Mouse (Mus musculus) regulatory T cell (primary cell): ENCODE measurements at regions not wholly inside any gene's neighbourhood (a gene's known extent, or its start where the extent isn't known, plus 50 kb on each side); places are given as distances from the start of the nearest gene placed in this dataset.

Source experiments
- in situ Hi-C: fragments of 300-600 bp; cut with MboI, MseI; formaldehyde crosslinking; loops from one replicate; pipeline ENCODE4 v1.15.1; 2025; ENCODE audit warnings: high pct_unique_total_duplicates

DNA sequence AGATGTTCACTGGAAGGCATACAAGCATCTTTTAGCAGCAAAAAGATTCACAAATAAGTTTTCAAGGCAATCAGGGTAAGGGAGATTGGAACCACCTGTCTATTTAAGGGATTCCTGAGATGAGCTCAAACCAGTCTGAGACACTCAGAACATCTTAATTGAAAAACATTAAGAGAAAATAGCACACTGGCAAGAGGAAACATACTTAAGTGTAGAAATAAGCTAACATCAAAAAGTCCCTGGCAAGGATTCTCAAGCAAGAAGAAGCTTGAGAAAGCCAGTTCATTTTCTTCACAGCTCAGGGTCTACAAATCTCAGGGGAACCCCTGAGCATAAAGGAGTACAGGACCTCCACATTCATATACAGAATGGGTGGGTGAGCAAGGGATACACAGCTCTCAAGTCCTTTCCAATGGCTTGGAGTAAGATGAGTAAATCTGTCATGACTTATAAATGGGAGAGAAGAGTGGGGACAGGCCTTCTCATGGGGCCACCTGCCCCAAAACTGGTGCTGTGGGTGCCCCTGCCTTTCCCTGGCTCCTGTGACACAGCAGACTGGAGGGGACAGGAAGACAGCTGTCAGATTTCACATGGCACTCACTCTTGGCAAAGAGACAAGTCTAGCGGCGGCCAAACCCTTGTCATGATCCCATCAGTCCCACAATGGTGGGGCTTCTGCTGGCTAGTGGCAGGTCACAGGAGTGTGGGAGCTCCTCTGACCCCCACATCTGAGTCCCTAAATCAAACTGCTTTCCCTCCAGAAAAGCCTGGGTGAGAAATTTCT, 436.6 kb downstream of the Meis1 start:
- in situ Hi-C loops = no loop called here

DNA sequence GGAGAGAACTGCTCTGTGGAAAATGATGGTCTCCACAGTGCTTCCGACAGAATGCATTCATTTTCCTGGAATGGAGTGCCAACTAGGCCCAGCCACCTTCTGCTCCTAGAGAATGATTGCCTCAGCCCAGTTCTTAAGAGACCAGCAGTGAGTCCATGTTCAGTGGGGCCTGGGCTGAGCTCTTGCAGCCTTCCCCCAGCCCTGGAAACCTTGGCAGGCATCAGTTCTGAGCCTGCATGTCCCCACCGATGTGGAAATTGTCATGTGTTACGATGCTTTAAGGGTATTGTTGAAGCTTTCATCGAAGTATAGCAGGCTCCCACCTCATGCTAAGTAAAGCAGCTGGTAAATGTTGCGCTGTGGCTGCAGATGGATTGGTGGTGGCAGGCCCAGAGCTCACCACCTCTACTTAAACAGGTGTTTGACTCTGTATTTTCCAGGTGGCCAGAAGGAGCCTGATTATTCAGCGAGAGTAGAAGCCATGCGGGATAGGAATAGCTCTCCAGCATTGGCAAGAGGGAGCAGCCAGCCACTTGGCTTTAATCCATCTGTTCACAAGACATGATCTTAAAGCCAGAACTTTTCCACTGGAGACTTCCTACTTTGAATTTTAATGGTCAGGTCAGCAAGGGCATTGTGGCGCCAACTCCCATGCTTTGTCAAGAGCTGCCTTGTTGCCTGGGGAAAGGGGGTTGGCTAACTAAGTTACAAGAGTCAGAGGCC, 437.5 kb downstream of the Meis1 start:
- in situ Hi-C loops = no loop called here

DNA sequence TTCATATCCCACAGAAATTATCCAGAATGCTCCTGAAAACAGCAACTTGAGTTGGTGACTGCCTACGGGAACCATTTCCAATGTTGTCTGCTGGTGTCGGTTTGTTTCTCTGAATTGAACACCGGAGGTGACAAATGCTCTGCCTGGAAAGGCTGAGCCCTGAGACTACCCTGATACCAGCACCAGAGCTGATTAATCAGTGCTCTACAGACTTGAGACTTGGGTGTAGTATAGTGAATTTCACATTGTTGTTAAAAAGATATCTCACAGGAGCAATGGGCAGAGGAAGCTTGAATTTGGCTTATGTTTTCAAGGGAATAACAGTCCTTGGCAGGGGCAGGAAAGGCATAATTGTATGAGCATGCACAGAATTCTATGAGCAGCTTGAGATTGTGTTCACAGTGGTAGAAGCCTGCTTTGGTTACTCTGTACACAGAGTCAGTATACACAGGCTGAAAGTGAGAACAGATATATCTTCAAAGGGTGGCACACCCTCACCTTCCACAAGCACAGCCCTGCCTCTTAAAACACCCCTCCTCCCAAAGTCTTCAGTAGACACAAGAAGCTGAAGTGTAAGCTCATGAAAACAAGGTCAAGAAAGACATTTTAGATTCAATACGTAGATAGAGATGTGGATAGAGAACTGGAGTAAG, 447.1 kb downstream of the Meis1 start:
- in situ Hi-C loops = no loop called here

DNA sequence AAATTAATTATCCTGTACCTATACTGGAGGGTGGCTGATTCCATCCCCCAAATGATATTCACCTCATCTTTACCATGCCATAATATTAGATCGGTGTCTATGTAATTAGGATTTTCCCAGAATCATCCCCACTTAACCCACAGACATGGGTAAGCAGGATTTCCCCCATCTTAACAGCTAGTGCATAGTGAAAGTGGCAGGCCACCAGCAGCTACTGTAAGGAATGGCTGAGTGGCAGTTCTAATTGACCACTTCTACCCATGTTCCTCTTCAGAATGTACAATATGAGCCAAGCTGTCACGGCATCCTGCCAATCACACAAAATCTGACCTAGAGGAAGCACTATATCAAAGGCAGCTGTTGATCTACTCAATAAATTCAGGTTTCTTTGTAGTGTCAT, 455.8 kb downstream of the Meis1 start:
- in situ Hi-C loops = no loop called here

DNA sequence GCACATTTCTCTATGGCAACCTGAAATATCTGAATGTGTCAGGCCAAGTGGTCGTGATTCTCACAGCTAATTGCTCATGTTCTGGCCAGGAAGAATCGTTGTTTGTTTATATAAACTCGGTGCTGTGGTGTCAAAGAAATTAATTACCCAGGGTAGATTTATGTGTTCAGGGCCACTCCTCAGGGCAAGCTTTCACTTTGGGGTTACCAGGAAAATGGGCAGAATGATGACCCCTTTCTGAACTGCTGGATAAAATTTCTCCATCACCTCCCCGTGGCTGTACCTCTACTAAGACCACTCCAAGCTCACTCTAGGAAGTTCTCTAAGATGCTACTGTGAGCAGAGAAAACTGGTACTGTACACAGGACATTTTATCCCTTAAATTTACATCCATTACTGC, 460.1 kb downstream of the Meis1 start:
- in situ Hi-C loops = loop anchor here (10.0 kb wide), 1 partner anchor 1624 kb away; no protein-coding TSS in a partner anchor

DNA sequence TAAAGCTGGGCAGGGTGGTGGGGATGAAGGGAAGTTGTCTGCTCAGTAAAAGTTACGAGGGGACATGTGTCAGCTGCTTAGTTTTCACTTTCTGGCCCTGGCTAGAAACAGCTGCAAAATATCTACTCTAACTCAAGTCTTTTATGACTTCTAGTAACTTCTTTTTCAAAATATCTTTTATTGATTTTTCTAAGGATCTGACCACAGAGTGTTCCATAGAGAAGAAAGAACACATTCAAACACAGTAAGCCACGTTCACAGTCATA, 483.3 kb downstream of the Meis1 start:
- in situ Hi-C loops = no loop called here

DNA sequence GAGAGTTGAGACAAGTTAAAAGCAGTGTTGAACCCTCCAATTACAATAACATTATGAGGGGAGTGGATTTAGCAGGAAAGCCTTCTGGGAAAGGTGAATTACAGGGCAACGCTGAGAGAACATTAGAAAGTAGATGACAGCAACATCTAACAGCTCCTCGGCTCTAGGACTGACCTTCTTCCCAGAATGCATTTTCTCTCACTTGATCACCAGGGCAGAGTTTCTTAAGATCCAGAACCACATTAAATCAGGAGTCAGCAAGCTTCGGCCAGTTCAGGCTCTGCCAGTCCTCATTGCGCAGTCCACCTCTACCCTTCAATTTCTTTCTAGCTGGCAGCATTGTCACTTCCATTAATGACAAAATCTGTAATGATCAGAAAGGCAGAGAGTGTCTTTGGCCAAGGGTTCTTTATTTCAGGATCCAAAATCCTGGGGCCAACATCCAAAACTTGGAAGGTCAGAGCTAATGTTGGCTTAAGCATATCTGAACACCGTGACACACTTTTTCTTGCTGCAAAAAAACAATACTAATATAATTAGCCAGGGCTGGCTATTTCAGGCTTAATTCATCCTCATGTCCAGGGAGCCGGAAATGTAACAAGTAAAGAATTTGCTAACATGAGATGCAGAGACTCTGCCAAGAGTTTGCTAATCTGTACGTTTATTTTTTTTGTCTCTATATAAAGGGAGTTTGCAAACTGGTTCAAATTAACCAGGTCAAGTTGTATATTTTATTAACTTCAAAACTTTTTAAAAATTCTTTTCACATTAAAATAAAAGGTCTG, 483.8 kb downstream of the Meis1 start:
- in situ Hi-C loops = no loop called here

DNA sequence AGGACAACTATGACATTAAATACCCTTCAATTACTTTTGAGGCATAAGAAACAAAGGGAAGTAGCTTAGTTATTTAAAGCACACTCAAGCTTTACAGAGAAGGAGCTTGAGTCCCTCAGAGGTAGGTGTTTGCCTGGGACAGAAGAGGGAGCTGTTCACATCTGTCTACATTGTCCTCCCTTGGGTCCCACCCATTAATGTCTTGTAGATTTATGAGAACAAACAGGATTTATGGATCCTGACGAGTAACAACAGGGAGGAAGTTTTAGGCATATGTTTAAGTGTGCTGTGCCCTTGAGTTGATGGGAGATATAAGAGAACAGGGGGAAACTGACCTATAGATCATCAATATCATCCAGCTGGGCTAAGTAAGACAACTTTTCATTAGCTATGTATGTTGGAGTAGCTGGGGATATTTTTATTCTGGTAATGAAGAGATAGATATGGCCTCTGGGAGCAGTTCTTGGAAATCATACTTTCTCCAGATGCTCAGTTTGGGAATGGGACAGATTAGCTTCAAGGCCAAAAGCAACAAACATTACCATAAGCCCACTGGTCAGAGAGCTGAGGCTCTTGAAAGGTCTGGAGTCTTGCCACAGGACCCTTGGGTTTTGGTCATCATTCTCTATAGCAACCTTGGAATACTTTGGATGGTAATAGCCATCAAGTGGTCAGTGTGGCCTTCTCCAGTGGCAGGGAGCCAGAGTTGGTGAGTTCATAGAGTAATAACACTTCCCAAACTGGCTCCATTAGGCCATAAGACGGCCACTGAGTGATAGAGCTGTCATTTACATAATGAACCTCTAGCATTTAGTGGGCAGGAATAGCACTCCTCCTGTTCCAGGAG, 487.3 kb downstream of the Meis1 start:
- in situ Hi-C loops = no loop called here

DNA sequence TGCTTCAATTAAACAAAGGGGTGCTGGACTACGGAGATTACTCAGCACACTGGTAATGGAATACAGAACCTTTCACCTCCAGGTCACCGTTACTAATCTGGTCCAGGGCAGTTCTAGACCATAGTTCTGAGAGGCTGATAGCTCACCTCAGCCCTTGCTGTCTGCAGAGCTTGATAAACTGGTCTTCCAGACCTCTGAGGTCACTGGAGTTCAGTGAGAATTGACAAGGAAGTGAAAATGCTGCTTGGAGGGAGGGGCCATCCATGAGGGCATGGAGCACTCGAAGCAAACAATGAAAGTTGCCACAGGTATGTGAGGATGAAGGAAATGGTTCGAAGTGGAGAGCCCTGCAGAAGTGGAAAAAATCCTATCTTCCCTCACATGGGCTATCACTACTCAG, 490.2 kb downstream of the Meis1 start:
- in situ Hi-C loops = no loop called here

DNA sequence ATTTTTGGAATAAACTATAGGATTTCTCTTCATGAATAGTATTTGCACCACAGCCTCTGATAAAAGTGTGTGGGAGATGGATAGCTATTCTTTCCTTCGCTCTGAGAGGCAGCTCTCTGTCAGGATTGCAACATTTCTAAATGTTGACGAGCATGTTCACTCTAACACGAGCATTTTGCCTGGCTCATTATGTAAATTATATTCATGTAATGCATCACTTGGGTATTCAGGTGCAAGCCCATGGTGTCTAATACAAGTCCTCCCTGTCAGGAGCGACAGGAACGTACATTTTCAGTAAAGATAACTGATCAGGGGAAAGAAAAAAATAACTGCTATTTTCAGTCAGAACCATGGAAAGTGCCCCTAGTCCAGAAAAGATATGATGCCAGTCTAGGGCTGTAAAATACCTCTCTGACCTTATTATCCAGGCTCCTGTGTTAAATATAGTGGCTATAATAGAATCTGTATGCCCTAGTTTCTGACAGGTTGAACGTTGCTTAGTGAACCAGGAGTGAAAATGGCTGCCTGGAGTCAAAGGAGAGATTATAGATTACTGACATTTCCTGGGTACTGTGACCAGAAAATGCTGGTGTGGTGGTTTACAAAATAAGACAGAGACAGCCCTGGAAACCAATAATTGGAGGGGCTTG, 523.6 kb downstream of the Meis1 start:
- in situ Hi-C loops = no loop called here

DNA sequence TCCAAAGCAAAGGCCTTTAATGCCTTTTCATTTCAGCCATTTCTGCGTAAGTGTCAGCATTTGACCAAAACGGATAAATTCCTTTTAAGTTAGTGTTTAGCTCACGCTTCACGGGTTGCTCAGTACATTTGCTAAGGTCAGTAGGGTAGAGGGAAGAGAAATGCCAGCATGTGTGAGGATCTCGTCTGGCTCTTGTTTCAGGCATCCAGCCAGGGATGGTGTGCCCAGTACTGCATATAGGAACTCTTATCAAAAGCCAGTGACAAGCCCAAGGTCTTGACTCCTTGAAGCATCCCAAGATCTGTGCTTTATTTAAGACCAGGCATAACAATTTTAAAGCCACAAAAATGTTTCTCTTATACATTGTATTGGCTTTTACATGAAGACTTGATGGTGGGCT, 524.8 kb downstream of the Meis1 start:
- in situ Hi-C loops = no loop called here

DNA sequence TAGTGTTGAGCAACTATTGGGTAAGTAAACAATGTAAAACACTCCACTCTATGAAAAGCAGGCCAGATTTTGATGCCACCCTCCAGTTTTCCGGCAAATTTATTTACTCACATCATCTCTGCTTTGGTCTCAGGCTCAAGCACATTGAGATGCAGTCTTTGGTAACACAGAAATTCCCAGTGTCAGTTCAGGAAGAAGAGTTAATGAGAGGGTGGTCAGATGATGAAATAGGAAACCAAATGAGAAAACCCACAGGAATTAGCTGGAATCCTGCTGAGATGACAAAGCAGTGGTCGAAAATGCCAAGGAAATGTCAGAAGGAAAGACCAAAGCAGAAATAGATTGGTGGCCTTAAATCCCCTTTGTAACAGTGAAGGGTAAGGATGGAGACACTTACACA, 525.7 kb downstream of the Meis1 start:
- in situ Hi-C loops = no loop called here

DNA sequence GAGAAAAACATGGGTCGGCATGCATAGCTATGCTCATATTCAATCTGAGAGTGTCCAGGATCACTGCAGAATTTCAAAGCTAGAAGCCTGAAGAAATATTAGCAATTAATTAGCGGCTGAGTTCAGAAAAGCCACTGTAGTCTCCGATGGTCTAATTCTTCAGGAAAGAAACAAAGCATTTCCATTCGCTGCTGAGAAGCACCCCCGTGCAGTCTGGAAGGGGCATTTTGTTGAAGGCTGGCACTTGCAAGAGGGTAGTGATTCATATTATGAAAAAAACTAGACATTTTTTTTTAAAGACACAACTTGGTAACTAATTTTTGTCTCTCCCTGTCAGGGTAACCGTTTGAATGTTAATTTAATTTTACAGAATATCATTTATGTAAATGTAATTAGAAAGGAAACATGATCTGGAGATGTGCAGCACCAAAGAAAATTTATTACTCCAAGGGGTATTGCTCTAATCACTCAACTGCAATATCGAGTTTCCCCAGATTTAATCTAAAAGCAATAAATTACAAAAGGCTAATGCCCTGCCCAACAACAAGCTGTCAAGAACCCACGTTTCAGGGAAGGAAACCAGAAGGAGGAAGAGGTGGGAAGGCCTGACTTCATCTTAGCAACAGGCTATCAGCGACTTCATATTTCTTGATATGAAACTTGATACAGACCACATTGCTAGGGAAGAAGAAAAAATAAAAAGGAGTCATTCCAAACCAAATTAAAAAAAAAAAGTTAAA, 529.1 kb downstream of the Meis1 start:
- in situ Hi-C loops = no loop called here

DNA sequence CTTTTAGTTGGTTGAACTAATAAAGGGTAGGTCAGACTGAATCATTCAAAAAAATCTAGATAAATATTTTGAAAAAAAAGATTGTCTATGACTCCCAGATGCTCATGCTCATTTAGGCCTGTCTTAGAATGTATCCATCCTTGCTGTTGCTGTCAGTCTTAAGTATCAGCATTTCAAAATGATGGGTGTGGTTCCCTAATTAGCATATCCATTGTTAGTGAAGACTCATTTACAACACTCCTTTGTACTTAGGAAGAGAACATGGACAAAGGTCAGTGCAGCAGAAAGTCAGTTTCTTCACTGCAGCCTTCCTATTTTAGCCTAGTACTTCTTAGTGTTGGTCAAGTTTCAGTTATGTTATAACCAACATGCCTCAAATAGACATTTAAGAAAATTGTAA, 525.2 kb upstream of the Etaa1 start:
- in situ Hi-C loops = no loop called here

DNA sequence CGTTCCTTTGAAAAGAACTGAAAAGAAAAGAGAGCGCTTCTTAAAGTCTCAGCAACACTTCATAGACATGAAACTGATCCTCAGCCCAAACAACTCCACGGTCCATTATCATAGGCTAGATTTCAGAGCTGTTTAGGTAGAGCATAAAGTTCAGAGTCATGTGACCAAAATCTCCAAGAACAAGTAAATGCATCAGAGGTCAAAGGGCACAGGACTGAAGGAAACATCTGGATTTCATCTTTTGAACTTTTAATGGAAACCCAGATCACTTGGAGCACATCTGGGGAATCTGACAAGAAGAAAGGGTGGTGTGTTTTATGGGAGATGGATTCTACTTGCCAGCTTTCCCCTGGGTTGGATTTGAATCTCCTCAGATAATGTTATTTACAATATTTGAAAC, 497.6 kb upstream of the Etaa1 start:
- in situ Hi-C loops = no loop called here

DNA sequence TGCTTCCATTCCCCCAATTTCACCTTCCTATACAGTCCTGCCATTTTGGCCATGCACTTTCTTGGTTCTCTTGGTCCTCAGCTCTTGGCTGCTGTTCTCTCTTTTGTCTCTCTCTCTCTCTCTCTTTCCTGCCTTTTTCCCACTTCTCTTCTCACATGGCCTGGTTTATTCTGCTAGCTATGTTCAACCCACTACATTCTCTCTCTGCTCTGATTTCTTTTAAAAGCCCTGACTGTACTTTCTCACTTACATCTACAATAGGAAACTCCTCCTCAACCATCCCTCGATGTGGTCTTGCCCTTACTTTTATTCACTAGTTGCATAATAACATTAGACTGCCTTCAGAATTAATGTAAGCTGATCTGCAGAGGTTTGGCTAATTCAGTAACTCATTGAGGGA, 495.2 kb upstream of the Etaa1 start:
- in situ Hi-C loops = no loop called here

DNA sequence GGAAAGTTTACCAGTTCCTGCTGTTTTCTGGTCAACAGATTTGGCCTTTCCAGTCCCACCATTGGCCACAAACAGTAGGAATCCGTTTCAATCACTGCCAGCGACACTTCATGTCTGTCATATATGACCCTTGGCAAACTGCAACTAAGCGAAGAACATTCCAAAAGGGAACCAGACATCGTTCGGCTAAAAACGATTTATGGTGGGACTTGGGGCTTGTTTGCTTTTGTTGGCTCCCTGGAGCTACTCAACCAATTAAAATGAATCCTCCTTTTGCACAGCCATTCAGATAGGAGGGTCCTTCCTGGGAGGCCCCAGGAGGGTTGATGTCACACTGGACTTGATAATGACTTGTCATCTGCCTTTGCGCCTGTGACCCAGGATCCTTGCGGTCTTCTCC, 490.9 kb upstream of the Etaa1 start:
- in situ Hi-C loops = no loop called here

DNA sequence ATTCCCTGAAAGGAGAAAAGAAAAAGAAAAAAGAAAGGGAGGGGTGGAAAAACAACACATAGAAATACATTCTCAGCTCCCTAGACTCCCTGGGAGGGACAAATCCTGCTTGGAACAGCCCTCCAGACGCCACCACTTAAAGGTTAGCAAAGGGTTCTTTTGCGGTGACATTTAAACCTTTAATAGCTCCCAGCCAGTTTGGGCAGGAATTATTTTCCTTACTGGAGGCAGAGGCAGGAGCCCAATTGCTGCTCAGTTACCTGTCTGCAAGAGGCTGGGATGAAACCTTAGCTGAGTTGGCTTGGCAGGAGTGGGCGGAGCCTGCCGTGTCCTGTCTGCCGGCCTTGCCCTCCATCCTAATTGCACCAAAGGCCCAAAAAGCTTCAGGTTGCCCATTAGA, 490.4 kb upstream of the Etaa1 start:
- in situ Hi-C loops = no loop called here

DNA sequence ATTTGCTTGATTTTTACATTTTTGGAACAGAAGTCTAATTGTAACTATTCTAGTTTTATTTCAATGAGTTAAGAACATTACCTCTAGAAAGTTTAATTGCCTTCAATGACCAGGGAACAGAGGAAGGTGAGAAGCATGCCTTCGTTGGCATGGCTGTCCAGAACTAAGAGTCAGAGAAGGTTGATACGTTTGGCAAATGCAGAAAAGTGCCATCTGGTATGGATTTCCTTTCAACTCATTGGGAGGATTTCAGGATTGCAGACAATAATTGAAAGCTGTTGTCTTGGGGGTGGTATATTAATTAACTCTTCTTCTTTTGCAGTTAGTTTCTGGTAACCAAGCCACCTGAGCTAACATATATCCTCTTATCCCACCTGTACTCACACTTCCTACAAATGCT, 489.5 kb upstream of the Etaa1 start:
- in situ Hi-C loops = no loop called here
